Mouse (Mus musculus) spleen, adult 2 months (tissue): ENCODE measurements at regions not wholly inside any gene's neighbourhood (a gene's known extent, or its start where the extent isn't known, plus 50 kb on each side); places are given as distances from the start of the nearest gene placed in this dataset.
A peak's percentile ranks its signal among the peaks of the same experiment; 100 is the strongest.

ENCODE experiments used
- DNase-seq, 2 experiments: peaks; one replicate each; pipeline versions ENCODE4 v3.0.0 to v3.0.0-alpha.2; 2012 to 2021; ENCODE audit warnings: low spot score in 2 of 2, low read depth in 1 of 2
- H3K27ac ChIP-seq: fragments of 200-500 bp; 2 replicates; pipeline ENCODE4 v1.5.1; 2012; ENCODE audit warnings: low read length, inconsistent platforms; ENCODE audit not compliant: insufficient read depth
- H3K27me3 ChIP-seq: fragments of 200-500 bp; 2 replicates; pipeline ENCODE4 v1.6.1; 2012; ENCODE audit warnings: mild to moderate bottlenecking, moderate library complexity, low read length, inconsistent platforms; ENCODE audit not compliant: control insufficient read depth, insufficient read depth
- H3K36me3 ChIP-seq: fragments of 200-500 bp; 2 replicates; pipeline ENCODE4 v1.6.1; 2012; ENCODE audit warnings: mild to moderate bottlenecking, low read length, inconsistent platforms; ENCODE audit not compliant: control insufficient read depth, insufficient read depth
- H3K4me1 ChIP-seq: fragments of 200-500 bp; 2 replicates; pipeline ENCODE4 v1.6.1; 2011; ENCODE audit warnings: inconsistent platforms; ENCODE audit not compliant: control insufficient read depth, insufficient read depth, insufficient read length
- H3K4me3 ChIP-seq: fragments of 200-500 bp; 2 replicates; pipeline ENCODE4 v1.5.1; 2011; ENCODE audit warnings: mild to moderate bottlenecking, inconsistent platforms; ENCODE audit not compliant: insufficient read depth, insufficient read length; ENCODE audit errors: extremely low read depth
- CTCF ChIP-seq: fragments of 200-500 bp; IDR thresholded peaks from 2 replicates; pipeline ENCODE4 v1.5.1; 2011; ENCODE audit warnings: mild to moderate bottlenecking, inconsistent platforms; ENCODE audit not compliant: insufficient read depth, insufficient read length, insufficient replicate concordance; ENCODE audit errors: extremely low read depth
- POLR2A ChIP-seq: fragments of 200-500 bp; IDR thresholded peaks from 2 replicates; pipeline ENCODE4 v1.6.1; 2011; ENCODE audit warnings: low read depth, low read length, inconsistent platforms
- WGBS: fragments of 180-500 bp; shearing (Covaris S2); methylation state at CpG from one replicate; pipeline ENCODE4 v1.1.7; 2018; 5-methylcytosine and 5-hydroxymethylcytosine counted together

DNA sequence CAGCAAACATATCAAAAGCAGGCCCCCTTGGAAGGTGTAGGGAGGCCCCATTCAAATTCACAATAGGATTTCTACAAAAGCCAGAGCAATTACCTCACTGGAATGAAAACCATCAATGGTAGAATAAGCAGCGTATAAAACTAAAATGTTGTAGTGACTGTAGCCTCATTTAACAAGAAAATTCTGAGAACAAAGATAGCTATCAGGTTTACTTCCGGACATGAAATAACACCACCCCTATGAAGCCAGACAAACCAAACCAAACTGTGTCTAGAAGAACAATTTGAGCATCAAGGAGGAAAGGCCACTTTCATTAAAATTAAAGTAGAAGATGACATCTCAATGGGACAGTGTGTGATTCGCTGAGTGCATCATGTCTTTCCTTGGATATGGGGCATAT, 74.9 kb downstream of the Tmsb4x start:
- Histone ChIP-seq H3K27me3 (no peaks in the 10 kb centered on the region), H3K27ac (0 out of 2 replicates have a peak overlapping the region, but pooled peaks have one; percentile 33), H3K4me3 (no peak overlapping the region), H3K36me3 (no peaks in the 10 kb centered on the region), H3K4me1 (peaks cover 3% of the 10 kb centered on the region)
- TF ChIP-seq POLR2A (no peak), CTCF (no peak)
- WGBS = 79% methylated on average over 3 of the region's 3 CpGs
- no peak for DNase-seq

DNA sequence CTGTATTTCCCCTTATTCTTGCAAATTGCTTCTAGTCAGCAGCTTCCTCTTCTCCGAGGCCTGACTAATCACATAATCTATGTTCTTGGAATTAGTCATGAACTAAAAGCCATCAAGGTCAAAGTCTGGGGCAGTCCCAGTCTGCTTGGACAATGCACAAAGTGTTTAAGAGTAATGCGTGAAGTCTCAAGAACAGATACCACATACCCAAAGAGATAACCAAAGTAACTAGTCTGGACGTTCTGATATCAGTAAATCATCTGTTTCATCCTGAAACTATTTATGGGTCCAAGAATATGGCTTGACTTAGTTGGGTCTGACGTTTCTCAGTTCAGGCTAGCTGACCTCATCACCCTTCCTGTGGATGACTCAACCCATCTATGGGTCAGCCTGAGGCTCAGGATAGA, 76.1 kb downstream of the Tmsb4x start:
- Histone ChIP-seq H3K4me3 (no peak overlapping the region), H3K36me3 (no peaks in the 10 kb centered on the region), H3K27ac (no peak overlapping the region), H3K27me3 (no peaks in the 10 kb centered on the region), H3K4me1 (peaks cover 3% of the 10 kb centered on the region)
- TF ChIP-seq POLR2A = no peak
- no peak for TF ChIP-seq CTCF
- DNase-seq = no peak
- 63% methylated on average over 4 of the region's 4 CpGs for WGBS

DNA sequence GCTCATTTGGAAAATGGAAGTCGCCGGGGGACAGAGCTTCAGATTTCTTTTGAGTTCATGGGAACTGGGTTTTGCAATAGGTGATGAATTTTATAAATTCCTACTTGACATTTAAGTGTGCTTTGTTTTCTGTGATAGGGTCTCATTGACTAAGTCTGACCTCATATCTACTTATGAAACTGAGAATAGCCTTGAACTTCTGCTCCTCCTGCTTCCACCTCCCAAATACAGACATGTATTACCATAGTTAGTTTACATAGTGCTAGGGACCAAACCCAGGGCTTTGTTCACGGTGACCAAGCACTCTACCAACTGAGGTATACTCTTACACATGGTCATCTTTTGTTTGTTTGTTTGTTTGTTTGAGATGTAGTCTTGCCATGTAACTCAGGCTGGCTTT, 77.8 kb downstream of the Tmsb4x start:
- H3K36me3 ChIP-seq = no peaks in the 10 kb centered on the region
- no peak overlapping the region for H3K27ac ChIP-seq
- H3K27me3 ChIP-seq = no peaks in the 10 kb centered on the region
- WGBS = 80% methylated on average over 3 of the region's 3 CpGs
- no peak for DNase-seq
- peaks cover 3% of the 10 kb centered on the region for H3K4me1 ChIP-seq
- H3K4me3 ChIP-seq = no peak overlapping the region
- TF ChIP-seq CTCF (no peak), POLR2A (no peak)

DNA sequence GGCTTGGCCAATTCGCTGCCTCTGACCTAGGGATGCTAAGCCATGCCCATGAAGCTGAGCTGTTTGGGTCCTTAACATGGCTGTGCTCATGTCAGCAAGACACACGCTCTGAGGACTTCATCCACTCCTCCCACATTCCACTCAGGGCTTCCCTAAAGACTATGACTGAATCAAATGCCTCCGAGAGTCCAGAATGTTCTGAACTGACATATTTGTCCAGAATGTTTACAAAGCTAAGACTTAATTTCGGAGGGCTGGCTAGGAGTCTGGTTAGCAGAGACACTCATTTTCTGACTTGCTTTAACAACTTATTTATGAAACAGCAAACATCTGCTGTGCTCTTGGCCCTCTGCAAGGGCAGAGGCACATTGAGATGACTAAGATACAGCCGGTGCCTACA, 78.5 kb downstream of the Tmsb4x start:
- no peaks in the 10 kb centered on the region for H3K36me3 ChIP-seq
- no peaks in the 10 kb centered on the region for H3K27me3 ChIP-seq
- H3K4me1 ChIP-seq = peaks cover 3% of the 10 kb centered on the region
- H3K27ac ChIP-seq = peak overlapping the region; percentile 15; the same call in 1 of the 2 replicates
- 82% methylated on average over 5 of the region's 5 CpGs for WGBS
- TF ChIP-seq CTCF (no peak), POLR2A (no peak)
- no peak for DNase-seq
- H3K4me3 ChIP-seq = no peak overlapping the region

DNA sequence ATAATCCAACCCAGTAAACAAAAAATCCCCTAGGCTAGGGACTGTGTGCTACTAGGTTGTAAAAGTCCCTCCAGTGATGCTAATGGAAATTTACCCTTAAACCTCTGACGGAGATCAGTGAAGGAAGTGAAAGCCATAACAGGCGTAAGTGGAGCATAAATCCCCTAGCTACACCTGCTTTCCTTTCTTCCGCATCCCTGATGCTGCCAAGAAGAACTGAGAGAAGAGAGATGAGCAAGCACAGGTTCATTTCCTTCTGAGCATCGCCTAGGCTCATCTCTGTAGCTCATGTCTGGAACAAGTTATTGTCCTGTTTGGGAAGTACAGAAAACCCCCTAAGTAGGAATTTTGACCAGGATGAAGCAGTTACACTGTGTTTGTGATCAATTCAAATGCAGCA, 89.8 kb downstream of the Tmsb4x start:
- DNase-seq = peak; percentile 34 to 81
- Histone ChIP-seq H3K4me1 (peaks cover 7% of the 10 kb centered on the region; the same call in 1 of the 2 replicates), H3K27me3 (no peaks in the 10 kb centered on the region), H3K27ac (peak overlapping the region; percentile 78), H3K36me3 (no peaks in the 10 kb centered on the region), H3K4me3 (no peak overlapping the region)
- 47% methylated on average over 4 of the region's 4 CpGs for WGBS
- TF ChIP-seq CTCF (no peak), POLR2A (no peak)

- 91% methylated on average over 1 of the region's 1 CpGs for WGBS
- TF ChIP-seq POLR2A (no peak), CTCF (no peak)
- Histone ChIP-seq H3K4me3 (no peak overlapping the region), H3K4me1 (peaks cover 15% of the 10 kb centered on the region), H3K27me3 (no peaks in the 10 kb centered on the region), H3K36me3 (no peaks in the 10 kb centered on the region), H3K27ac (peak overlapping the region; percentile 41)
- no peak for DNase-seq
Measured at GRCm38 (mm10) chrX:167115096-167115495, 94.0 kb downstream of the Tmsb4x start.

DNA sequence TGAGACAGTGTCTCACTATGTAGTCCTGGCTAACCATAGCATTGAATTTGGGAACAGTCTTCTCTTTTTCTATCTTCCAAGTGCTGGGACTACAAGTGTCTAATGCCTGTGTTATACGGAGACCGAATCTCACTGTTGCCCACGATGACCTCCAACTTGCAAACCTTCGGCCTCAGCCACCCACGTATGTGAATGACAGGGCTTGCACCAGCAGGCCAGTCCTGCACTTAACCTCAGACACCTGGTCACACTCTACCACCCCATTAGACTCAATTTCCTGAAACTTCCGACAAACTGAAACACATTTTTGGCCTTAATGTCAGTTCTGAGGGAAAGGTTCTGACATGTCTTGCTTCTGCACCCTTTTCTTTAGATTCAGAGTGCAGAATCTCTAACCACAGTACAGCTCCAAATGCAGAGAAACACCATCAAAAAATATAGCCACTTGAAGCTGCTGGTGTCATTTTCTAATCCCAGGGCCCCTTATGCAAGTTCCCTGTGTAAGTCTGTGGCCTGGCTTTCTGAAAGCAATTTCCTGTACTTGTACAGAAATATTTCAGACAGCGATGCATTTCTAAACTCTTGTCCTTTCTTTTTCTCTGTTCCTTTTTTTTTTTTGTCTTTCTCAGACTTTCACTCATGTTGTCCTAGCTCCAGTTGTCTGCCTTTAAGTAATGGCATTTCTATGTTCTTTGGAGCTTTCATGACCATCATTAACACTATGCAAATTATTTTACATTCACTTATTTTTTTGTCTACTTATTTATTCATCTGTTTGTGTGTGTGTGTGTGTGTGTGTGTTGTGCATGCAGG, 97.8 kb downstream of the Tmsb4x start:
- Histone ChIP-seq H3K4me1 (peaks cover 30% of the 10 kb centered on the region), H3K36me3 (no peaks in the 10 kb centered on the region), H3K4me3 (no peak overlapping the region), H3K27me3 (no peaks in the 10 kb centered on the region), H3K27ac (peak overlapping the region; percentile 94)
- TF ChIP-seq CTCF (no peak), POLR2A (no peak)
- no peak for DNase-seq
- 38% methylated on average over 7 of the region's 7 CpGs for WGBS
